Mouse (Mus musculus) liver, embryonic 11.5 days (tissue): ENCODE measurements around the gene Eps8l2. TPM values are rescaled to one million over a fixed set of nuclear protein-coding genes. Genes with fewer than 3 reads are reported as not detected.

Experiments
- ATAC-seq: fragments of 200-750 bp; cut with Nextera tagmentation; replicated peaks from 2 replicates; pipeline ENCODE4 v1.8.0; 2017; ENCODE audit warnings: moderate number of reproducible peaks, mild to moderate bottlenecking, moderate TSS enrichment, moderate library complexity; ENCODE audit not compliant: low FRiP score
- DNase-seq: peaks from one replicate; pipeline ENCODE4 v3.0.0-alpha.2; 2017; ENCODE audit warnings: low spot score
- H3K27ac ChIP-seq: fragments of 300-500 bp; sonication (generic); 2 replicates; pipeline ENCODE4 v1.5.1; 2014; ENCODE audit warnings: mild to moderate bottlenecking, low read depth, low read length, control low read depth
- H3K27me3 ChIP-seq: fragments of 300-500 bp; sonication (generic); replicated peaks from 2 replicates; pipeline ENCODE4 v1.6.1; 2014; ENCODE audit warnings: low read length, mixed read lengths; ENCODE audit not compliant: control insufficient read depth, insufficient read depth
- H3K36me3 ChIP-seq: fragments of 300-500 bp; sonication (generic); 2 replicates; pipeline ENCODE4 v1.6.1; 2014; ENCODE audit warnings: mild to moderate bottlenecking, low read length, moderate library complexity, mixed read lengths; ENCODE audit not compliant: control insufficient read depth, insufficient read depth
- H3K4me1 ChIP-seq: fragments of 300-500 bp; sonication (generic); replicated peaks from 2 replicates; pipeline ENCODE4 v1.6.1; 2014; ENCODE audit warnings: low read length, mixed read lengths; ENCODE audit not compliant: control insufficient read depth, insufficient read depth
- H3K4me2 ChIP-seq: fragments of 300-500 bp; sonication (generic); 2 replicates; pipeline ENCODE4 v1.6.1; 2014; ENCODE audit warnings: mild to moderate bottlenecking, control low read depth, moderate library complexity
- H3K4me3 ChIP-seq: fragments of 300-500 bp; sonication (generic); 2 replicates; pipeline ENCODE4 v1.5.1; 2014; ENCODE audit warnings: low read depth, low read length, control low read depth
- H3K9ac ChIP-seq: fragments of 300-500 bp; sonication (generic); 2 replicates; pipeline ENCODE4 v1.6.1; 2014; ENCODE audit warnings: low read depth, low read length, control low read depth
- H3K9me3 ChIP-seq: fragments of 300-500 bp; sonication (generic); 2 replicates; pipeline ENCODE4 v1.6.1; 2016; ENCODE audit warnings: low read length, inconsistent platforms, mixed read lengths; ENCODE audit not compliant: control insufficient read depth
- WGBS: fragments of 180-500 bp; shearing (Covaris S2); extraction: QIAGEN DNeasy Blood & Tissue Kit; methylation state at CpG from one replicate; pipeline ENCODE4 v1.1.7; 2014; 5-methylcytosine and 5-hydroxymethylcytosine counted together
- polyA plus RNA-seq: library from polyadenylated mRNA; unstranded; fragments of >200 nt; fragmentation: Nextera tagmentation; extraction: Ambion mirVana; gene quantifications from 2 replicates; pipeline ENCODE4 v1.2.1, GENCODE M21; 2014

Gene Eps8l2
- polyA plus RNA-seq, 1 experiment from 2014 or later, result 5.4 TPM

DNA sequence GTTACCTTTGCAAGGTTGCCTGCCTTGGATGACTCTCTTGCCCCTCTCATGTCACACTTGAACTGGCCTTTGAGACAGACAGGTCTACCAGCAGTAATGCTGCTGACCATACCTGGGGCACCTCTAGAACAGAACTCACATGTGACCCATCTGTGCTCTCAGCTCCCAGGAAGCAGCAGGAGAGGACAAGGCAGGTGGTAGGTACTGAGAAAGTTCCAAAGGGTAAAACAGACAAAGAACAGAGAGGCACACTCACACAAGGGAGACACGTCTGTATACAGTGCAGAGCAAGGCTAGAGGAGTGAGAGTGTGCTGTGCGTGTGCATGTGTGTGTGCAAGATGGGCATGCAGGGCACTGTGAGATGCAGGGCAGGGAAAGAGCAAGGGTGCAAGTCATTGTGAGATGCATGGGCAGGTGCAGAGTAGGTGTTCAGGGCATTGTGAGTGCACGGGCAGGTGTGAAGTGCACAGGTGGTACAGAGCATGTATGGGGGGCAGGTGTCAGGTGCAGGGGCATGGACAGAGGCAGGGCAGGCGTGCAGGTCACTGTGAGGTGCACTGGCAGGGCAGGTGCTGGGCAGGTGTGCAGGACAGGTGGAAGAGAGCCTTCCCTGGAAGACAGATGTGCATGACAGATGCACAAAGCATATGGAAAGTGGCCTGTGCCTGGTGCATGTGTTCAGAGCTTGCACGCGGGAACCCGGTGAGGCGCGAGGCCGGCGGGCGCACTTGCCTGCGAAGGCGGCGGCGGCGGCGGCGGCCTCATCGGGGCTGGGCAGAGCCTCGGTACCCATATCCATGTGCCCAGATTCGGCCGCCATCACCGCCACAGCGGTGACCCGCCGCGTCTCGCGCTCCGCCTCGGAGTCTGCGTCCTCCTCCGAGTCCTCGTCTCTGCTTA is 11.9 kb upstream of the Eps8l2 start:
- WGBS, result 7% methylated on average over 35 of the region's 35 CpGs
- peaks cover 21% of the 10 kb centered on the region for H3K4me1 ChIP-seq
- DNase-seq (no peak), ATAC-seq (peak; percentile 8)
- H3K9ac ChIP-seq, result peak overlapping the region; percentile 97
- peak overlapping the region; percentile 75 for H3K4me3 ChIP-seq
- H3K36me3 ChIP-seq, result peaks cover 22% of the 10 kb centered on the region
- H3K27ac ChIP-seq, result peak overlapping the region; percentile 98
- H3K27me3 ChIP-seq, result no peaks in the 10 kb centered on the region
- H3K9me3 ChIP-seq, result no peaks in the 10 kb centered on the region
- peak overlapping the region; percentile 98 for H3K4me2 ChIP-seq

DNA sequence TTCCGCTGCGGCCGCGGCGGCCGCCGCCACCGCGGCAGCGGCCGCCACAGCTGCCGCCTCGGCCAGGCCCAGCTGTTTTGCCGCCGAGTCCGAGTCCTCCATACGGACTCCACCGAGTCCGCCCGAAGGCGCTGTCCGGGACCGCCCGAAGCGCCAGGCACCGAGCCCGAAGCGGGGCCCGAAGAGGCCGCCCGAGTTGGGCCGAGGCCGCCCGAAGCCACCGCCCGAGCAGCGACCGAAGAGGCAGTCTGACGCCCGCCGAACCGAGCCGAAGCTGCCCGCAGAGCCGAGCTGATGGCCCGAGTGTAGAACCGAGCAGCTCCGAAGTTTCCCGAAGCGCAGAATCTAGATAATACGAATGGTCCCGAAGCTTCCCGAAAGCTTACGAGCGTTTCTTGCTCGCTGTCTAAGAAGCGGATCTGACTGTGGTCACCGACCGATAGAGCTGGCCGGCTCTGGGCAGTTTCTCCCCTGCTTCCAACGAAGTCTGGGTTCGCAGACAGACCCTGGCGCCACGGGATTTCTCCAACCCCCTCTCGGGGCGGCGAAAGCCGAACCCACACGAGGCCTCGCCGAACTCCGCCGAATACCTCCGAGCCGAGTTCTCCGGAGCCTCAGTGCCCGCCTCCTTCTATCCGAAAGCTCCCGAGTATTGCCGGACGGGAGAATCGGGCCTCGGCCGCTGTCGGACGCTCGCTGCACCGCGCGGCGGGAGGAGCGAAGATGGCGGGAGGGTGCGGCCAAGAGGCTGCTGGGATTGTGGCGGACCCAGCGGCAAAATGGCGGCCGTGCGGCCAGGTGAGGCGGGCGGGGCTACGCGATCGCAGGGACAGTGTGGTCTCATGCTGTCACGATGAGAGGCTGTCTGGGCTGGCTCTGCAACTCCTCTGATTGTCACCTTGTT is 11.0 kb upstream of the Eps8l2 start, which contains the start of the genes Deaf1 and Tmem80:
Gene Deaf1, minus strand, starts transcription at position 222 of the 904 bp plus-strand sequence.
Gene Tmem80, plus strand, starts transcription at position 271 of the 904 bp plus-strand sequence.
- peaks cover 21% of the 10 kb centered on the region for H3K4me1 ChIP-seq
- no peaks in the 10 kb centered on the region for H3K27me3 ChIP-seq
- peaks cover 15% of the 10 kb centered on the region for H3K36me3 ChIP-seq
- peak; percentile 93 for ATAC-seq
- H3K4me3 ChIP-seq, result peak within 1 kb of the TSS; percentile 75
- peak within 1 kb of the TSS; percentile 97 for H3K9ac ChIP-seq
- H3K9me3 ChIP-seq, result no peaks in the 10 kb centered on the region
- DNase-seq, result peak; percentile 96
- H3K27ac ChIP-seq, result peak within 1 kb of the TSS; percentile 98
- peak within 1 kb of the TSS; percentile 98 for H3K4me2 ChIP-seq
- under 1% methylated on average over 105 of the region's 105 CpGs for WGBS

DNA sequence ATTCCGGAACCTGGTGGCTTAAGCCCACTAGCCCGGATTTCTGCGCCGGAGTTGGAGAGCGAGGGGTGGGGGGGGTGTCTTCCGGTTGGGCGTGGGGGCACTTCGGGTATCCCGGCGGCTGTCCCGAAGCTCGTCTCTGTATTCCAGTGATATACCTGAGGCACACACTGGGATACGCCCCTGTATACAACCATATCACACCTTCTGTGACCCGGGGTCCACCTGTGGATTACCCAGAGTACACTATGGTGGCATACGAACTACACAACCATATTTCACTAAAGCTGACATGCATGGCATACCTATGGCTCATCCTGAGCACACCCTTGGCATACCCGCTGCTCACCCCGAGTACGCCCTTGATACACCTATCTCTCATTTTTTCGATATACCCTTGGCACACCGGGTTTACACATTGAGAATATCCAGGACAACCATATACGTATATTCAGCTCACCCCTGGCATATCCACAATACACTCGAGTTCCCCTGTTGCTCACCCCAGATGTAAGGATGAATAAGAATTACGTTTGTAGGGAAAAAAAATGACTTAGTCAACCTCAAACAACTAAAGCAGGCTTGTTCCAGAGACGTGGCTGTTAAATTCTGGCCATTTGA is 10.2 kb upstream of the Eps8l2 start:
- peaks cover 7% of the 10 kb centered on the region for H3K36me3 ChIP-seq
- ATAC-seq (peak; percentile 20), DNase-seq (no peak)
- H3K27me3 ChIP-seq, result no peaks in the 10 kb centered on the region
- H3K4me2 ChIP-seq, result peak overlapping the region; percentile 98
- 17% methylated on average over 24 of the region's 24 CpGs for whole genome bisulfite sequencing
- no peaks in the 10 kb centered on the region for H3K9me3 ChIP-seq
- peak overlapping the region; percentile 97 for H3K9ac ChIP-seq
- peak overlapping the region; percentile 75 for H3K4me3 ChIP-seq
- peak overlapping the region; percentile 98 for H3K27ac ChIP-seq
- peaks cover 21% of the 10 kb centered on the region for H3K4me1 ChIP-seq

DNA sequence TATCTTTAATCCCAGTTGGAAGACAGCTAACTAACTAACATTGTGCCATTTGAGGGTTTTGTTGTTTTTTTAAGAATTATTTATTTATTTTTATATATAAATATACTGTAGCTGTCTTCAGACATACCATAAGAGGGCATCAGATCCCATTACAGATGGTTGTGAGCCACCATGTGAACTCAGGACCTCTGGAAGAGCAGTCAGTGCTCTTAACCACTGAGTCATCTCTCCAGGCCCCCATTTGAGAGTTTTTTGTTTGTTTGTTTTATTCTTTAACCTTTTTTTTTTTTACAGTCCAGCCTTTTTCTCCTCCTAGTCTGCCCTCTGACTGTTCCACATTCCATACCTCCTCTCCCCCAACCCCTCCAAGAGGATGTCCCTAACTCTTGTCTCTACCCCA is 8.0 kb upstream of the Eps8l2 start:
- no peak overlapping the region for H3K4me3 ChIP-seq
- H3K4me1 ChIP-seq, result peaks cover 18% of the 10 kb centered on the region
- ATAC-seq, result no peak
- H3K9ac ChIP-seq, result no peak overlapping the region
- no peaks in the 10 kb centered on the region for H3K9me3 ChIP-seq
- DNase-seq, result no peak
- no peak overlapping the region for H3K4me2 ChIP-seq
- H3K27me3 ChIP-seq, result no peaks in the 10 kb centered on the region
- H3K27ac ChIP-seq, result no peak overlapping the region
- H3K36me3 ChIP-seq, result no peaks in the 10 kb centered on the region; the same call in 1 of the 2 replicates

DNA sequence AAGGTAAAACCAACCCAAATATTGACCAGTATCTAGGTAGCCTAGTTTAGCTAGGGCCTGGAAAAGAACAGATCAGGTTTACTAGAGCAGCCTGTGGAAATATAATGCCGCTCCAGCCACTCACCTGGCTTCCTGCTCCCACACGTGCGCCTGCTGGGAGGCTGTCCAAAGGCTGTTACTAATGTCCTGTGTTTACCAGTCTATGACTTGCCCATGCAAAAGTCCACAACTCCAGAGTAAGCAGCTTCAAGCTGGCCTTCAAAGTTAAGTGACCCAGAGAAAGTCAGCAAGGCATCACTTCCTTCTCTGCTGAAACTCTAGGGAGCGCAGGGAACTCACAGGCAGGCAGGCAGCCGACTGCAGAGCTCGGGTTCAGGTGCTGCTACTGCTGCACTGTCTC is 6.7 kb upstream of the Eps8l2 start:
- no peaks in the 10 kb centered on the region; the same call in 1 of the 2 replicates for H3K36me3 ChIP-seq
- no peak overlapping the region for H3K27ac ChIP-seq
- H3K4me3 ChIP-seq, result no peak overlapping the region
- no peak overlapping the region for H3K4me2 ChIP-seq
- ATAC-seq (no peak), DNase-seq (no peak)
- WGBS, result 79% methylated on average over 6 of the region's 6 CpGs
- H3K27me3 ChIP-seq, result no peaks in the 10 kb centered on the region
- no peak overlapping the region for H3K9ac ChIP-seq
- H3K9me3 ChIP-seq, result no peaks in the 10 kb centered on the region
- H3K4me1 ChIP-seq, result peaks cover 5% of the 10 kb centered on the region

DNA sequence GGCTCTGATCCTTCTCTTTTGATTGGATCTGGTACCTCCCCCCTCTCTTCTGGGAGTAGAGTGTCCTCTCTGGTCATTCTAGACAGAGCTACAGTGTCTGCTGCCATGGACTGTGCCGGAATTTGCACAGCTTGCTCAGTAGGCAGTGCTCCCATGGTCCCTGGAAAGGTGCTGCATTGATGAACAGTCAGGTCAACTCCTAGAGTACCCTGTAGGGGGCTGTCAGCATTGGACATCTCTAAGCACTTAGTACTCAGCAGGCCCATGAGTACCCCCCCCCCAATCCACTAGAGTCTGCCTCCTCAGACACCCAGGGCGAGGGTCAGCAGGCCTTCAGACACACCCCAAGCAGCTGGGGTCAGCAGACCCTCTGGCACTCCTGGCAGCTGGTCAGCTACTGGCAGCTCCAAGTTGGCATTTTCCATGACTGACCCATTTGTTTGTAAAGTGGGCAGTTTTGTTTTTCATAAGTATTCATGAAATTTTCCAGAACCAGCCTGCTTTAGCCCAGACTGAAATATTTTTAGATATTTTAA is 3.6 kb upstream of the Eps8l2 start:
- H3K9me3 ChIP-seq, result no peaks in the 10 kb centered on the region
- no peak overlapping the region for H3K4me3 ChIP-seq
- no peak overlapping the region for H3K4me2 ChIP-seq
- no peak overlapping the region for H3K9ac ChIP-seq
- DNase-seq (no peak), ATAC-seq (no peak)
- H3K27ac ChIP-seq, result no peak overlapping the region
- H3K36me3 ChIP-seq, result no peaks in the 10 kb centered on the region; the same call in 1 of the 2 replicates
- 83% methylated on average over 2 of the region's 2 CpGs for WGBS
- H3K4me1 ChIP-seq, result peaks cover 14% of the 10 kb centered on the region
- H3K27me3 ChIP-seq, result 0 out of 2 replicates have a peak, but pooled peaks cover 3% of the 10 kb centered on the region

DNA sequence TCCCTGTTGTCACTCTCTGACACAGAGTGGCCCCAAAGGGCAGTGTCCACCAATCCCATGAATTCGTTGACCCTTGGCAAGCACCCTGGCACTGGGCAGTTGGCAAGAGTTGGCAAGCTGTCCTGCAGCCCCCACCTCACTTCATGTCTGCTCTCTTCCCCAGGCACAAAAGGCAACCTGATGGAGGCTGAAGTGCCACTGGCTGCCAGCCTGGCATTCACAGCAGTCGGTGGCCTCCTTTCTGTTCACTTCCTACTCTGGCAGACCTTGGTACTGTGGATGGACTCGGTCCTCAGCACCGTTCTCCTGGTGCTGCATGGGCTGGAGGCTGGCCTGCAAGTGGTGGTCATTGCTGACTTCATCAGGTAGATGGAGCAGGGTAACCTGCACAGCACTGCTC is 3.0 kb upstream of the Eps8l2 start:
- Histone ChIP-seq H3K9ac (0 out of 2 replicates have a peak overlapping the region, but pooled peaks have one; percentile 6), H3K4me1 (peaks cover 14% of the 10 kb centered on the region), H3K4me2 (no peak overlapping the region), H3K9me3 (no peaks in the 10 kb centered on the region), H3K4me3 (no peak overlapping the region), H3K36me3 (no peaks in the 10 kb centered on the region; the same call in 1 of the 2 replicates), H3K27me3 (0 out of 2 replicates have a peak, but pooled peaks cover 3% of the 10 kb centered on the region), H3K27ac (no peak overlapping the region)
- 88% methylated on average over 4 of the region's 4 CpGs for WGBS
- no peak for DNase-seq
- no peak for ATAC-seq

DNA sequence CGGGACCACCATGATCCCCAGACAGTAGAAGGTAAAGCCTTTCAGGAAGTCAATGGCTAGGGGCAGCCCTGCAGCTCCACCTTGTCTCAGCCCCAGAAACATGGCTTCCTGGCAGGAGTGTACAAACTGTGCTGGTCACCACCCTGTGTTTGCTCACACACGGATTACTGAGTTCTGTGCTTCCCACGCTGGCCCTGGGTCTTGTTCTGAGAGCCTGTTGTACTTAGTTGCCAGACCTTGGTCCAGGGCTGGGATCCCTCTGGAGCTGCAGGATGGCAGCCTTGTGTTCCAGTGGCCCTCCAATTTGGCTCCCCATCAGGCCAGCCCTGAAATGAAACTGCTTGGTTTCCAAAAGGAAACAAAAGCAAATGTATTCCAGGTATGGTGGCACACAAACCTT is 2.4 kb upstream of the Eps8l2 start:
- ATAC-seq, result no peak
- H3K36me3 ChIP-seq, result no peaks in the 10 kb centered on the region; the same call in 1 of the 2 replicates

More for the DNA sequence above, 2.4 kb upstream of the Eps8l2 start:
- no peak overlapping the region for H3K4me3 ChIP-seq
- 0 out of 2 replicates have a peak, but pooled peaks cover 3% of the 10 kb centered on the region for H3K27me3 ChIP-seq
- H3K27ac ChIP-seq, result no peak overlapping the region
- 74% methylated on average over 3 of the region's 3 CpGs for WGBS
- no peak overlapping the region for H3K4me2 ChIP-seq
- no peaks in the 10 kb centered on the region for H3K9me3 ChIP-seq
- no peak for DNase-seq
- no peak overlapping the region for H3K9ac ChIP-seq
- peaks cover 14% of the 10 kb centered on the region for H3K4me1 ChIP-seq
